ENCODE assay signal across 10 mouse cellular contexts in the genomic region with DNA sequence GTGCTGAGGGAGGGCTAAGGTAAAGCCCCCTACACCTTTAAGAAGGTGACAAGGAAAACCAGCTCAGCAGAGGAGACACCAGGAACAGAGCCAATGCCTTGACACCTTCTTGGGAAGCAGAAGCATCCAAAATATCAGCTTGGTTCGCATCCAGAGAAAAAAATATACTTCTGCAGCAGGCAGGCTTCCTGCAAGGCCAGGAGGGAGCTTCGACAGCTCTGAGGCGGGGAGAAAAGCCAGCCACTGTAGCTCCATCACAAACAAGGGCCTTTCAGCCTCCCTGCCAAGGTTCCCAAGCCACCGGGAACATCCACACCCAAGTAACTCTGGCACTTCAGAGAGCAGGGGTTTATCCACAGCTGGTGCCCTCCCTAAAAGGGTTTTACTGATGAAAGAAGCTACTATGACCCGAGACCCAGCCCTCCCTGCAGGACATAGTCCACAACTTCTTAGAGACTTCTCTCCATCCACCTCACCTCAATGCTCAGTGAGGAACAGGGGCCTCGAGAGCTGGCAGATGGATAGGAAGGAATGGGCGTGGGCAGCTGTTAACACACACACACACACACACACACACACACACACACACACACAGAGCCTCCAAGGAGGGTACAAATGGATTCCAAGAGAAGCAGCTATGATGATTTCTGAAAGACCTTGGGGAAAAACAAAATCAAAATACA.
DNase-seq lines count a peak whose midpoint lies in the region; ATAC-seq lines count a peak whose summit lies in the region.
"Had no signal": no experiment of that assay in that cellular context is flagged by ENCODE, and none has a peak within 500 bp of the region (broad histone marks: within the 10 kb centered on the region; RNA-seq: fewer than 3 reads in every experiment).

No protein-coding gene starts in this region.

- ATAC-seq in forebrain, embryonic 16.5 days = peak; percentile 18; the same call in 1 of the 2 replicates
- no peak for ATAC-seq in forebrain, embryonic 13.5 days
- no peak for ATAC-seq in neural tube, embryonic 15.5 days (ENCODE audit: low FRiP score)

- H3K9me3 ChIP-seq in forebrain, embryonic 16.5 days (ENCODE audit: control insufficient read depth, low read length) = no peaks in the 10 kb centered on the region
- H3K9me3 ChIP-seq in forebrain, embryonic 13.5 days (replicated peaks) = no peaks in the 10 kb centered on the region
- H3K9me3 ChIP-seq in neural tube, embryonic 15.5 days (replicated peaks) = no peaks in the 10 kb centered on the region
- H3K9me3 ChIP-seq: liver, embryonic 15.5 days had no signal

- no peak overlapping the region for H3K9ac ChIP-seq in forebrain, embryonic 16.5 days (replicated peaks; ENCODE audit: low read depth, low read length)
- H3K9ac ChIP-seq in forebrain, embryonic 13.5 days = no peak overlapping the region
- H3K9ac ChIP-seq in neural tube, embryonic 15.5 days (replicated peaks) = no peak overlapping the region
- H3K9ac ChIP-seq: liver, embryonic 15.5 days had no signal

- H3K4me3 ChIP-seq in forebrain, embryonic 16.5 days (replicated peaks; ENCODE audit: low read length) = no peak overlapping the region
- no peak overlapping the region for H3K4me3 ChIP-seq in forebrain, embryonic 13.5 days
- H3K4me3 ChIP-seq in neural tube, embryonic 15.5 days (replicated peaks) = no peak overlapping the region
- H3K4me3 ChIP-seq: liver, embryonic 15.5 days had no signal

- no peak overlapping the region for H3K27ac ChIP-seq in forebrain, embryonic 16.5 days (ENCODE audit: low read length)
- H3K27ac ChIP-seq in forebrain, embryonic 13.5 days = no peak overlapping the region
- H3K27ac ChIP-seq in neural tube, embryonic 15.5 days (replicated peaks) = peak overlapping the region; percentile 15; the same call in 1 of the 2 replicates
- H3K27ac ChIP-seq: liver, embryonic 15.5 days had no signal

- H3K4me2 ChIP-seq in forebrain, embryonic 16.5 days (ENCODE audit: low read length) = no peak overlapping the region
- H3K4me2 ChIP-seq in forebrain, embryonic 13.5 days = no peak overlapping the region
- H3K4me2 ChIP-seq in neural tube, embryonic 15.5 days = no peak overlapping the region
- H3K4me2 ChIP-seq: liver, embryonic 15.5 days had no signal

- H3K36me3 ChIP-seq in forebrain, embryonic 16.5 days (ENCODE audit: control insufficient read depth, insufficient read depth) = no peaks in the 10 kb centered on the region
- H3K36me3 ChIP-seq in forebrain, embryonic 13.5 days (ENCODE audit: poor library complexity, severe bottlenecking) = no peaks in the 10 kb centered on the region
- no peaks in the 10 kb centered on the region for H3K36me3 ChIP-seq in neural tube, embryonic 15.5 days
- H3K36me3 ChIP-seq: liver, embryonic 15.5 days had no signal

- no peaks in the 10 kb centered on the region for H3K27me3 ChIP-seq in forebrain, embryonic 16.5 days (replicated peaks; ENCODE audit: control insufficient read depth, insufficient read depth, low read length)
- H3K27me3 ChIP-seq in forebrain, embryonic 13.5 days = no peaks in the 10 kb centered on the region
- H3K27me3 ChIP-seq in neural tube, embryonic 15.5 days (replicated peaks) = no peaks in the 10 kb centered on the region
- H3K27me3 ChIP-seq: liver, embryonic 15.5 days had no signal

- H3K4me1 ChIP-seq in forebrain, embryonic 16.5 days (replicated peaks; ENCODE audit: control insufficient read depth, insufficient read depth, low read length) = peaks cover 21% of the 10 kb centered on the region
- H3K4me1 ChIP-seq in forebrain, embryonic 13.5 days = peaks cover 25% of the 10 kb centered on the region
- H3K4me1 ChIP-seq in neural tube, embryonic 15.5 days = peaks cover 26% of the 10 kb centered on the region
- H3K4me1 ChIP-seq: liver, embryonic 15.5 days had no signal

- 43% methylated on average over 7 of the region's 7 CpGs for WGBS in forebrain, embryonic 16.5 days
- 52% methylated on average over 7 of the region's 7 CpGs for WGBS in forebrain, embryonic 13.5 days
- WGBS in neural tube, embryonic 15.5 days = 69% methylated on average over 7 of the region's 7 CpGs

- no peak for DNase-seq in neural tube, embryonic 10.5 days (ENCODE audit: extremely low spot score, low spot score)
- peak; percentile 20 to 46 for DNase-seq in left cerebral cortex, adult 9 months (ENCODE audit: low spot score in 2 of 2)
- DNase-seq in right cerebral cortex, postnatal 25 days = peak; percentile 39
- DNase-seq in spleen, adult 12 weeks (ENCODE audit: low spot score) = no peak
- DNase-seq in testis, postnatal 14 days (ENCODE audit: low spot score) = no peak
- DNase-seq: B cell, adult 2 months had no signal

Comparison
In these comparisons a context has a peak if more than half of its experiments do, and no peak if none do; other contexts are left out.
1. DNase-seq: peak in left cerebral cortex, adult 9 months (2 of 2) and right cerebral cortex, postnatal 25 days (single experiment); none in neural tube, embryonic 10.5 days (single experiment), spleen, adult 12 weeks (single experiment) and testis, postnatal 14 days (single experiment).